25 mouse cellular contexts compared by ENCODE assay signal in genomic region chr1:58396179-58396578, GRCm38 (mm10). TPM values are rescaled to one million over a fixed set of nuclear protein-coding genes. Genes with fewer than 3 reads are reported as not detected.
DNase-seq lines count a peak whose midpoint lies in the region; ATAC-seq and TF ChIP-seq lines count a peak whose summit lies in the region.
"Had no signal": no experiment of that assay in that cellular context is flagged by ENCODE, and none has a peak within 500 bp of the region (broad histone marks: within the 10 kb centered on the region; RNA-seq: fewer than 3 reads in every experiment).

No protein-coding gene starts in this region.

- no peaks in the 10 kb centered on the region for H3K9me3 ChIP-seq in embryonic facial prominence, embryonic 13.5 days
- no peaks in the 10 kb centered on the region for H3K9me3 ChIP-seq in embryonic facial prominence, embryonic 10.5 days
- H3K9me3 ChIP-seq in hindbrain, embryonic 11.5 days (ENCODE audit: control insufficient read depth, low read length) = no peaks in the 10 kb centered on the region
- H3K9me3 ChIP-seq: embryonic facial prominence, embryonic 12.5 days; heart, embryonic 10.5 days; hindbrain, embryonic 15.5 days; liver, embryonic 15.5 days; neural tube, embryonic 15.5 days had no signal

- no peaks in the 10 kb centered on the region for H3K27me3 ChIP-seq in embryonic facial prominence, embryonic 13.5 days
- no peaks in the 10 kb centered on the region for H3K27me3 ChIP-seq in embryonic facial prominence, embryonic 10.5 days (replicated peaks; ENCODE audit: low read depth, poor library complexity, severe bottlenecking)
- no peaks in the 10 kb centered on the region for H3K27me3 ChIP-seq in hindbrain, embryonic 11.5 days (ENCODE audit: control insufficient read depth, insufficient read depth, low read length)
- H3K27me3 ChIP-seq: embryonic facial prominence, embryonic 12.5 days; hindbrain, embryonic 15.5 days; liver, embryonic 15.5 days; neural tube, embryonic 15.5 days had no signal

- 95% methylated on average over 1 of the region's 1 CpGs for WGBS in embryonic facial prominence, embryonic 13.5 days
- WGBS in embryonic facial prominence, embryonic 10.5 days = 95% methylated on average over 1 of the region's 1 CpGs
- WGBS in hindbrain, embryonic 11.5 days = 97% methylated on average over 1 of the region's 1 CpGs

- peak; percentile 9; the same call in 1 of the 2 replicates for TF ChIP-seq CTCF in left cerebral cortex, adult 2 months (IDR thresholded peaks at IDR 0.05)

- H3K9ac ChIP-seq in embryonic facial prominence, embryonic 13.5 days = 0 out of 2 replicates have a peak overlapping the region, but pooled peaks have one; percentile 16
- H3K9ac ChIP-seq in hindbrain, embryonic 11.5 days (ENCODE audit: low read depth, low read length) = no peak overlapping the region
- H3K9ac ChIP-seq: embryonic facial prominence, embryonic 12.5 days; hindbrain, embryonic 15.5 days; liver, embryonic 15.5 days; neural tube, embryonic 15.5 days had no signal

- ATAC-seq in embryonic facial prominence, embryonic 13.5 days (ENCODE audit: insufficient number of reproducible peaks, insufficient read depth, low FRiP score, low TSS enrichment, low read depth) = no peak
- no peak for ATAC-seq in hindbrain, embryonic 11.5 days (ENCODE audit: low FRiP score)

- no peak overlapping the region for H3K4me3 ChIP-seq in embryonic facial prominence, embryonic 13.5 days
- no peak overlapping the region for H3K4me3 ChIP-seq in embryonic facial prominence, embryonic 10.5 days
- no peak overlapping the region for H3K4me3 ChIP-seq in left cerebral cortex, adult 2 months
- no peak overlapping the region for H3K4me3 ChIP-seq in hindbrain, embryonic 11.5 days (ENCODE audit: low read depth, low read length)
- H3K4me3 ChIP-seq: embryonic facial prominence, embryonic 12.5 days; heart, embryonic 10.5 days; hindbrain, embryonic 15.5 days; liver, embryonic 15.5 days; neural tube, embryonic 15.5 days had no signal

- DNase-seq in embryonic facial prominence, embryonic 10.5 days (ENCODE audit: low spot score) = no peak
- DNase-seq in left cerebral cortex, adult 2 months (ENCODE audit: extremely low spot score in 1 of 2, low spot score in 2 of 2) = no peak
- no peak for DNase-seq in left cerebral cortex, adult 11 months (ENCODE audit: low spot score)
- peak; percentile 63 for DNase-seq in 416B (ENCODE audit: low read depth)
- DNase-seq in ZHBTc4 (ENCODE audit: low read depth, low spot score) = peak; percentile 57
- DNase-seq in adrenal gland, postnatal 25 days = no peak
- DNase-seq in hindbrain, embryonic 11.5 days (ENCODE audit: low spot score) = no peak
- DNase-seq: adrenal gland, adult 8-10 months; cerebellum, adult 11-12 months; cerebellum, postnatal 36 days; gastrocnemius, postnatal 25 days; heart, postnatal 14 days; kidney, adult 2 months; kidney, postnatal 4 days; left cerebral cortex, postnatal 4 days; lung, postnatal 4 days; right cerebral cortex, postnatal 25 days; thymus, postnatal 36 days had no signal

- peaks cover 64% of the 10 kb centered on the region for H3K36me3 ChIP-seq in embryonic facial prominence, embryonic 13.5 days
- H3K36me3 ChIP-seq in embryonic facial prominence, embryonic 10.5 days (replicated peaks) = peaks cover 68% of the 10 kb centered on the region
- peaks cover 18% of the 10 kb centered on the region for H3K36me3 ChIP-seq in hindbrain, embryonic 11.5 days (ENCODE audit: control insufficient read depth, insufficient read depth, low read length)

- H3K27ac ChIP-seq in embryonic facial prominence, embryonic 13.5 days = no peak overlapping the region
- H3K27ac ChIP-seq in embryonic facial prominence, embryonic 10.5 days (replicated peaks) = no peak overlapping the region
- H3K27ac ChIP-seq in left cerebral cortex, adult 2 months = no peak overlapping the region
- H3K27ac ChIP-seq in hindbrain, embryonic 11.5 days (ENCODE audit: low read depth, low read length) = no peak overlapping the region
- H3K27ac ChIP-seq: embryonic facial prominence, embryonic 12.5 days; heart, embryonic 10.5 days; hindbrain, embryonic 15.5 days; liver, embryonic 15.5 days; neural tube, embryonic 15.5 days had no signal

- intact Hi-C loops in left cerebral cortex, adult 2 months (cut with DNase I) = loop anchor here (10.0 kb wide), 1 partner anchor 981 kb away; no protein-coding TSS in a partner anchor

- H3K4me1 ChIP-seq in embryonic facial prominence, embryonic 13.5 days = peaks cover 21% of the 10 kb centered on the region
- H3K4me1 ChIP-seq in embryonic facial prominence, embryonic 10.5 days = peaks cover 16% of the 10 kb centered on the region
- H3K4me1 ChIP-seq in hindbrain, embryonic 11.5 days (replicated peaks; ENCODE audit: control insufficient read depth, insufficient read depth, low read length) = peaks cover 3% of the 10 kb centered on the region

- no peak overlapping the region for H3K4me2 ChIP-seq in embryonic facial prominence, embryonic 13.5 days
- no peak overlapping the region for H3K4me2 ChIP-seq in hindbrain, embryonic 11.5 days (replicated peaks; ENCODE audit: low read depth, low read length)
- H3K4me2 ChIP-seq: embryonic facial prominence, embryonic 12.5 days; hindbrain, embryonic 15.5 days; liver, embryonic 15.5 days; midbrain, embryonic 11.5 days; neural tube, embryonic 15.5 days had no signal

RNA-seq across cellular contexts. Expression of gene Bzw1, which starts 3.5 kb away (rescaled TPM):
- polyA plus RNA-seq in embryonic facial prominence, embryonic 13.5 days (2015; fragmentation: Nextera tagmentation; extraction: Ambion mirVana) = 344 and 384 TPM in 2 replicates
- 444 and 446 TPM in 2 replicates for polyA plus RNA-seq in embryonic facial prominence, embryonic 10.5 days (2016; fragmentation: Nextera tagmentation; extraction: Ambion mirVana)
- 100 to 1,000 TPM; 137 to 146 TPM for total RNA-seq in left cerebral cortex, adult 2 months (2021)
- 131 and 160 TPM in 2 replicates for total RNA-seq in adrenal gland, postnatal 25 days (2021)
- 545 and 568 TPM in 2 replicates for polyA plus RNA-seq in hindbrain, embryonic 11.5 days (2014; fragmentation: Nextera tagmentation; extraction: Ambion mirVana)

RNA-seq across cellular contexts. Expression of gene Clk1, which starts 27.7 kb away (rescaled TPM):
- polyA plus RNA-seq in embryonic facial prominence, embryonic 13.5 days (2015; fragmentation: Nextera tagmentation; extraction: Ambion mirVana) = 236 and 274 TPM in 2 replicates
- 139 and 160 TPM in 2 replicates for polyA plus RNA-seq in embryonic facial prominence, embryonic 10.5 days (2016; fragmentation: Nextera tagmentation; extraction: Ambion mirVana)
- 100 to 1,000 TPM; 119 to 134 TPM for total RNA-seq in left cerebral cortex, adult 2 months (2021)
- 168 and 186 TPM in 2 replicates for total RNA-seq in adrenal gland, postnatal 25 days (2021)
- polyA plus RNA-seq in hindbrain, embryonic 11.5 days (2014; fragmentation: Nextera tagmentation; extraction: Ambion mirVana) = 159 and 195 TPM in 2 replicates

RNA-seq across cellular contexts. Expression of gene Nif3l1, which starts 48.8 kb away (rescaled TPM):
- polyA plus RNA-seq in embryonic facial prominence, embryonic 13.5 days (2015; fragmentation: Nextera tagmentation; extraction: Ambion mirVana) = 51.6 and 52.9 TPM in 2 replicates
- polyA plus RNA-seq in embryonic facial prominence, embryonic 10.5 days (2016; fragmentation: Nextera tagmentation; extraction: Ambion mirVana) = 76.9 and 78.4 TPM in 2 replicates
- total RNA-seq in left cerebral cortex, adult 2 months (2021) = 10 to 100 TPM; 15.6 to 19.1 TPM
- total RNA-seq in adrenal gland, postnatal 25 days (2021) = 13.3 and 22.0 TPM in 2 replicates
- polyA plus RNA-seq in hindbrain, embryonic 11.5 days (2014; fragmentation: Nextera tagmentation; extraction: Ambion mirVana) = 67.2 and 69.8 TPM in 2 replicates

RNA-seq across cellular contexts. Expression of gene Ppil3, which starts 49.1 kb away (rescaled TPM):
- 55.7 and 66.1 TPM in 2 replicates for polyA plus RNA-seq in embryonic facial prominence, embryonic 13.5 days (2015; fragmentation: Nextera tagmentation; extraction: Ambion mirVana)
- polyA plus RNA-seq in embryonic facial prominence, embryonic 10.5 days (2016; fragmentation: Nextera tagmentation; extraction: Ambion mirVana) = 63.3 and 69.2 TPM in 2 replicates
- 10 to 100 TPM; 23.1 to 25.9 TPM for total RNA-seq in left cerebral cortex, adult 2 months (2021)
- 37.9 and 38.5 TPM in 2 replicates for total RNA-seq in adrenal gland, postnatal 25 days (2021)
- polyA plus RNA-seq in hindbrain, embryonic 11.5 days (2014; fragmentation: Nextera tagmentation; extraction: Ambion mirVana) = 56.4 and 59.2 TPM in 2 replicates

Comparison
In these comparisons a context has a peak if more than half of its experiments do, and no peak if none do; other contexts are left out.
1. DNase-seq: peak in 416B (single experiment) and ZHBTc4 (single experiment); none in embryonic facial prominence, embryonic 10.5 days (single experiment), left cerebral cortex, adult 2 months (0 of 2), left cerebral cortex, adult 11 months (single experiment), adrenal gland, postnatal 25 days (single experiment) and hindbrain, embryonic 11.5 days (single experiment).